Mouse (Mus musculus) thymus, postnatal 10 days (tissue): ENCODE measurements around the gene Cebpz.

Source experiments
- DNase-seq, 2 experiments: peaks; one replicate each; pipeline ENCODE4 v3.0.0; 2021; ENCODE audit warnings: low spot score in 2 of 2

Gene Cebpz

DNA sequence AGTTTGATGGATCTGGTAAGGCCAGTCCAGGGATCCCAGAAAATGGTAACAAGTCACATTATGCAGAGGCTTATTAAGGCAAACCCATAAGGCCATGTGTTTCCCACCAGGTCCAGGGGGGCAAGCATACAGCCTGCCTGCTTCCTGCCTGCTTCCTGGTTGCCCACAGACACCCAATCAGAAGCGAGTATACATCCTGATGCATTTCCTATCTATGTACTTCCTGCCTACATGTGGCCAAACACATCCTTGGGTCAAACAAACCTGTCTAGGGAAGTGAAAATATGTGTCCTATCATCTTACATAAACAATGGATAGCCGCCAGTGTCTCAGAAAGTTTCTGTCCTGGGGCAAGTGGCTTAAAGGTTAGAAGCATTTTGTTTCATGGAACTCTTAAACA lies 33.7 kb downstream of the Cebpz start:
- DNase-seq, result no peak

DNA sequence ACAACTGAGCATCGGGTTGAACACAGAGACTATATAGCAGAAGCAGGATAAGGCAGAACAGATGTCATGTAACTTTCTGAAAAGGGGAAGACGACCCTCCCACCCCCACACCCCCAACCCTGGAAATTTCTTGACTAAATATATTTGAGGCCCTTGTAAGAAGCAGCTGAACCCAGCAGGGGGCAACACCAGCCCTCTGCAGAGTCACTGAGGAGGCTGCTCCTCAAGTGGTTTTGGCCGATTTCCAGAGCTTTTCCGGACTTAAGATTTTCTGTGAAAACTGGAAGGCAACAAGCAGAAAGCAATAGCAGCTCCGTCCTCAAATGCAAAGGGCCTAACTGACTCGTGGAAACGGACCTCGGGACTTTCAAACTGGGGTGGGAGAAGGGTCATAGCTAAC lies 41.5 kb downstream of the Cebpz start:
- peak in 1 of 2 experiments; percentile 13 for DNase-seq

DNA sequence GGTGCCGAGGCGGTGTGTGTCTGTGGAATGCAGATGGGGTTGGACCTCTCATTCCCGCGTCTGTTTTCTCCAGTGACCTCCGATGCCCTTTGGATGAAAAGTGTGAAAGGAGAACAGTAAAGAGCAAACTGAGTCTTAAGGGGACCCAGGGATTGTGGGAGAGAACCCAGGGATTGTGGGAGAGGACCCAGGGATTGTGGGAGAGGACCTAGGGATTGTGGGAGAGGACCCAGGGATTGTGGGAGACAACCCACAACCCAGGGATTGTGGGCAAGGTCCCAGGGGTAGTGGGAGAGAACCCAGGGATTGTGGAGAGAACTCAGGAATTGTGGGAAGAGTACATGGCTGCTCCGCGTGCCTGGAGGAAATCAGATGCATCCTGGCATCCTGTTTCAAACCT lies 41.9 kb downstream of the Cebpz start:
- DNase-seq, result no peak

DNA sequence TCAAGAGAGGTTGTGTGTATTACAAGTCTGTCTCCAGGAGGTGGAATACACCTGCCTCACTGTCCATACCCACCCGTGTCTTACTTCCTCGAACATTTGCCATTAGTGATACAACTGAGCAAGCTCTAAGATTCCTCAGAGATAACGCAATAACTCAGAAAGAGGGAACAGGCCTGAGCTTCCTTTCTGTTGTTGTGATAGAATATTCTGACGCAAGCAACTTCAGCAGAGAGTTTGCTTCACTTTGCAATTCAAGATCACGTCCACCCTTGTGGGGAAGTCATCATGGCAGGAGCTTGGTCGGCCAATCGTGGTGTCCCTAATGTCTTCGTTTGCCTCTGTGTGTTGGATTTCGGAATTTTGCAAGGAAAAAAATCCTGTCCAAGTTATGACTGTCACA lies 45.8 kb downstream of the Cebpz start:
- no peak for DNase-seq

DNA sequence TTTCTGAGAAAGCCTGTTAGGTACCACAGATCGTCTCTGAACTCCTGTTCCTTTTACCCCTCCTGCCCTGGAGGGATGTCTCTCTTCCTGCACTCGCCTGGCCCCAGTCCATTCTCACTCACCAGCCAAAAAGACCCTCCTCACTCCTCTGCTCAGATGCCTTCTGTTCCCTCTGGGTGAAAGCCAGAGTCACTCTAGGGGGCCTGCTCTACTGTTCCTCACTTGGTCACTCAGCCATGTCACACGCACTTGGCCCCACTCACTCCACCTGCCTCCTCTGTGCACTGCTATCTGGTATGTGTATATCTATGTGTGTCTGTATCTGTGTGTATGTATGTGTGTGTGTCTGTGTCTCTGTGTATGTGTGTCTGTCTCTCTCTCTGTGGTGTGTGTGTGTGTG lies 47.7 kb downstream of the Cebpz start:
- no peak for DNase-seq

DNA sequence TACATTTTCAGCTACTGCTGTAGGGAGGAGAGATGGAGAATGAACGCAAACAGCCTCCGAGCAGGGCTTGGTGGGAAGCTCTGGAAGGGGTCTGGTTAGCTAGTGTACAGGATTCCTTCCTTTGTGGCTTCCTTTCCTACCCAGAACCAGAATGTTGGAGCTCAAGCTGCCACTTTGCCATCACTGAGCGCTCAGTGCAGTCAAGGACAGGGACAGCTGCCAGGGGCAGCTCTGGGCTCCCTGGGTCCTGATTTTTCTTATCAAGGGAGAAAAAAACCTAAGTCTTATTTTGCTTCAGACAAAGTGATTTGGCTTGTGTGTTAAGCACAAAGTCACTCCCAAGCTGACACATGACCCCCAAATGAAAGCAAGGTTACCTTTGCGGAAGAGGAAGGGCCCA lies 48.3 kb downstream of the Cebpz start:
- no peak for DNase-seq

DNA sequence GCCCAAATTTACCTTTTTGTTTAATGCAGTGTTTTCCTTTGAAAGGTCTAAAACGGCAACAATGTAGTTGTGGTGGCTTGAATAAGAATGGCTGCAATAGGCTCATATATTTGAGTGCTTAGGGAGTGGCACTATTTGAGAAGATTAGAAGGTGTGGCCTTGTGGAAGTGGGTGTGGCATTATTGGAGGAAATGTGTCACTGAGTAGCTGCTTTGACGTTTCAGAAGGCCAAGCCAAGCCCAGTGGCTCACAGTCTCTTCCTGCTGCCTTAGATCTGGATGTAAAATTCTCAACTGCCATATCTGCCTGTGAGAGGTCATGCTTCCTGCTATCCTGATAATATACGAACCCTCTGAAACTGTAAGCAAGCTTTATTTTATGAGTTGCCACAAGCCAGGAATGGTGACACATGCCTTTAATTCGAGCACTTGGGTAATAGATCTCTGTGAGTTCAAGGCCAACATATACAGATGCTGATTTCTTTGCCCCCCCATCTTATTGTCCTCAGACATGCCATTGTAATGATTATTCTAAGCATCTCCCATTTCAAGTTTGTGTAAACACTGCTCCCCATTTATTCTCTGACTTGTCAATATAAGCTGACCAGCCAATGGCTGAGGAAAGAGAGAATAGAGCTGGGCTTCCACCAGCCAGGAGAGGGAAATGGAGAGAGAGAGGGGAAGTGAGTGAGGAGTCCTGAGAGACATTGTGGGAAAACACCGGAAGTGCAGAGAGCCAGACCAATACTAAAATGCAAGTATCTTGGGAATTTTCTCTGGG lies 51.4 kb downstream of the Cebpz start:
- DNase-seq, result no peak

DNA sequence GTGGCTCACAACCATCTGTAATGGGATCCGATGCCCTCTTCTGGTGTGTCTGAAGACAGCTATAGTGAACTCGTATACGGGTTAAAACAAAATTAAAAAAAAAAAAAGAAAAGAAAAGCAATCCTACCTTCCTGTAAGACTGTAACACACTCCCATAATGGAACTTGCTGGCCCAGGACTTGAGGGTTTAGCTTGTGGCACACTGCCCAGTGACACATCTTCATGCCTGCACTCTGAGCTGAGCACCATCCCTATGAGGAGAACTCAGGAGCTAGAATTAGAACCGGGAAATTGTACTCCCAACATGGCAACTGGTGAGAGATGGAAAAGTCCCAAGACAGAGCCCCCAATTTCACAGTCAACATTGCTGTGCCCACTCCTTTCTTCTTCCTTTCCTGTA lies 53.6 kb downstream of the Cebpz start:
- DNase-seq, result no peak

DNA sequence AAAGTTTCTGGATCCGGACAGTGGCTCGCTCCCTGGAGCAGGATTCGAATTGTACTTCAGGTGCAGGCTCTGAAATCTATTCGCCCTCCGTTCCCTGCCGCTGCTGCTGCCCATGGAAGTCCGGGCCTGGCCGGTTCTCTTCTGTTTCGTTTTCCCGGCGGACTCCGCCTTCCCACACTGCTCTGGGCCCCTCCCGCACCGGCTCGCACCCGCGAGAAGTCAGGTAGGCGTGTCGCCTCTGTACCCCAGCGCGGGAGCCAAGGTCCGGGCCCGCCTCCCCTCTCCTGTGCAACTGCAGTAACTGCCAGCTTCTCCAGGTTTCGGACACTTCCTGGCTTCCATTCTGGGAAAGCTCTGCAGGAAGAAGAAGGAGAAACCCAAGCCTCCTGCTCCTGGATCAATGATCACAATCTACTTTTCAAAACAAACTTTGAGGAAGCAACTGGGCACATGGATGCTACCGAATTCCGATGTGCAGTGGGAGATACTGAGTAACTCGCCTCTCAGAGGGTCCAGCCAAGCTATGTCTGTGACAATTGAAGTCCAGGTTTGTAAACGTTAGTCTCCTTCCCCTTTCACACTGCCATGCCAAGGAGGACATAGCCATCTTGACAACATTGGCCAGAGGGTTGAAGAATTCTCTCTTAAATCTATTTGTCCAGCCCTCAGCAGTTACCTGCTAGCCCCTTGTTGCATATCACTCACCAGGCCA lies 54.3 kb downstream of the Cebpz start, which contains the start of gene Eif2ak2:
Gene Eif2ak2, minus strand, starts transcription at position 173 of the 712 bp plus-strand sequence.
- peak; percentile 44 to 64 for DNase-seq

DNA sequence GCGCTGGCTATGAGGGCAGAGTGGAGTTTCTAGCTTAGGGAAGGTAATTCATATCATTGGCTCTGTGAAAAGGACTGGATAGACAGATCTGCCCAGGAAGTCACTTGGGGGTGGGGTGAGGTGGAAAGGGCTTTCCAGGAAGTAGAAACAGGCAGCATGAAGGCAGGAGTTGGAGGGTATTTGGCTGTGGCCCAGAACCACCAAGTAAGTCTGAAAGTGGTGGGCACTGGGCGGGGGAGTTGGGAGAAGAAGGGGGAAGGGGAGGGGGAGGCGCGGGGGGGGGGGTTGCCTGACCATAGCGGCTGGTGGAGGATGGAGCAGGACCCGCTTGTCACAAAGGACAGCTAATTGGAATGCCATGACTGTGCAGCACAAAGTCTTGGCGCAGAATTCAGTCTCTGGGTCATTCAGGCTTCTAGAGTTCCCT lies 55.0 kb downstream of the Cebpz start:
- peak in 1 of 2 experiments; percentile 20 for DNase-seq

DNA sequence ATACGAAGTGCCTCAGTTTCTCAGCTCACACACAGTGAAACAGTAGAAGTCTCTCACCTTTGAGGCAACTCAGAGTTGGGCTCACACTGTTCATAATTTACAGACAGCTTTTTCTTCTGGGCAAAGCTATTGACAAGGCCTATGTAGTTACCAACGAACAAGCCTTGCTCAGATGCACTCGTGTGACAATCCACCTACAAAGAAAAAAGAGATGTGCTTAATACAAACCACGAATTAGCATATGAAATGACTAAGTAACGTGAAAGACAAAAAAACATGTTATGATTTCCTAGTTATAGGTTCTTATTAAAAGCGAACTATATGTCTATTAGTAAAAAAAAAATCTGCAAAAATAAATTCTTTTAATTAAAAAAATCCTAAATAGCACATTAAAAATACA lies 63.0 kb downstream of the Cebpz start:
- no peak for DNase-seq
